Mouse (Mus musculus) intestine, embryonic 16.5 days (tissue): Measurements from ENCODE around the gene Tenm2. TPM values are rescaled to one million over a fixed set of nuclear protein-coding genes. Genes with fewer than 3 reads are reported as not detected.

ENCODE experiments used
- ATAC-seq: fragments of 200-750 bp; cut with Nextera tagmentation; 2 replicates; pipeline ENCODE4 v1.8.0; 2017; ENCODE audit warnings: moderate TSS enrichment, moderate library complexity
- H3K27ac ChIP-seq: fragments of 300-500 bp; sonication (generic); 2 replicates; pipeline ENCODE4 v1.5.1; 2014; ENCODE audit warnings: mild to moderate bottlenecking, low read length
- H3K27me3 ChIP-seq: fragments of 300-500 bp; sonication (generic); replicated peaks from 2 replicates; pipeline ENCODE4 v1.6.1; 2014; ENCODE audit warnings: low read length, control low read depth, mixed read lengths; ENCODE audit not compliant: control insufficient read depth, insufficient read depth
- H3K36me3 ChIP-seq: fragments of 300-500 bp; sonication (generic); 2 replicates; pipeline ENCODE4 v1.6.1; 2014; ENCODE audit warnings: low read length, control low read depth; ENCODE audit not compliant: control insufficient read depth, insufficient read depth
- H3K4me1 ChIP-seq: fragments of 300-500 bp; sonication (generic); 2 replicates; pipeline ENCODE4 v1.6.1; 2014; ENCODE audit warnings: low read length, control low read depth, mixed read lengths; ENCODE audit not compliant: control insufficient read depth, insufficient read depth
- H3K4me2 ChIP-seq: fragments of 300-500 bp; sonication (generic); 2 replicates; pipeline ENCODE4 v1.6.1; 2014; ENCODE audit warnings: low read depth, low read length, control low read depth
- H3K4me3 ChIP-seq: fragments of 300-500 bp; sonication (generic); 2 replicates; pipeline ENCODE4 v1.5.1; 2014; ENCODE audit warnings: mild to moderate bottlenecking, low read length
- H3K9ac ChIP-seq: fragments of 300-500 bp; sonication (generic); 2 replicates; pipeline ENCODE4 v1.6.1; 2014; ENCODE audit warnings: low read depth, low read length
- H3K9me3 ChIP-seq: fragments of 300-500 bp; sonication (generic); 2 replicates; pipeline ENCODE4 v1.6.1; 2016; ENCODE audit warnings: low read length, control low read depth; ENCODE audit not compliant: control insufficient read depth
- WGBS: fragments of 180-500 bp; shearing (Covaris S2); extraction: QIAGEN DNeasy Blood & Tissue Kit; methylation state at CpG from one replicate; pipeline ENCODE4 v1.1.7; 2014; 5-methylcytosine and 5-hydroxymethylcytosine counted together
- polyA plus RNA-seq: library from polyadenylated mRNA; unstranded; fragments of >200 nt; fragmentation: Nextera tagmentation; extraction: Ambion mirVana; gene quantifications from 2 replicates; pipeline ENCODE4 v1.2.1, GENCODE M21; 2015

The Tenm2 gene
- polyA plus RNA-seq, 1 experiment from 2014 or later, result 0.70 TPM

DNA sequence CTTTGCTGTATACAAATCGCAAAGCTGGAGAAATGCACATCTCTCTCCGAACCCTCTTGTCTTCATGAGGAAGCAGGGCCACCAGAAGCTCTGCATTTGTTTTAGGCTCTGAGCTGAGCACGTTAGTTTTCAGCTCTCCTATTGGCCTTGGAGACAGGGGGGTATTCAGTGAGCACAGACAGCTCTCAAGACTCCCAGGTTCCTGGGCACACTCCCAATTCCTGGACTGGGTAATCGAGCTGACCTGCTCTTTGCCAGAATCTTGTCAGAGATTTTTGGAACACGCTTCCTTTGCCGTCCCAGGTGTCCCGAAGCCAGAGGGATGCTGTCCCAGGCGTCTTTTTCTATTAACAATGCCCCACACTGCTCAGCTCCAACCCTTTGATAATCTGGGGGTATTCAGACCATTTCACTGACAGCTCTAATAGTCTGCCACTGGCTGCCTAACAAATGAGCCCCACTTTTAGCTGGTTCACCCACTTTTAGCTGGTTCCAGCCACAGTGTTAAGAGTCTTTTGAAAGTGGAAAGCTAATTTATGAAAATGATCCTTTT lies 1161.7 kb downstream of the Tenm2 start:
- Histone ChIP-seq H3K36me3 (no peaks in the 10 kb centered on the region), H3K4me2 (no peak overlapping the region), H3K9me3 (no peaks in the 10 kb centered on the region), H3K27me3 (no peaks in the 10 kb centered on the region), H3K4me1 (no peaks in the 10 kb centered on the region), H3K4me3 (no peak overlapping the region), H3K9ac (no peak overlapping the region), H3K27ac (no peak overlapping the region)
- WGBS, result 68% methylated on average over 8 of the region's 8 CpGs
- no peak for ATAC-seq

DNA sequence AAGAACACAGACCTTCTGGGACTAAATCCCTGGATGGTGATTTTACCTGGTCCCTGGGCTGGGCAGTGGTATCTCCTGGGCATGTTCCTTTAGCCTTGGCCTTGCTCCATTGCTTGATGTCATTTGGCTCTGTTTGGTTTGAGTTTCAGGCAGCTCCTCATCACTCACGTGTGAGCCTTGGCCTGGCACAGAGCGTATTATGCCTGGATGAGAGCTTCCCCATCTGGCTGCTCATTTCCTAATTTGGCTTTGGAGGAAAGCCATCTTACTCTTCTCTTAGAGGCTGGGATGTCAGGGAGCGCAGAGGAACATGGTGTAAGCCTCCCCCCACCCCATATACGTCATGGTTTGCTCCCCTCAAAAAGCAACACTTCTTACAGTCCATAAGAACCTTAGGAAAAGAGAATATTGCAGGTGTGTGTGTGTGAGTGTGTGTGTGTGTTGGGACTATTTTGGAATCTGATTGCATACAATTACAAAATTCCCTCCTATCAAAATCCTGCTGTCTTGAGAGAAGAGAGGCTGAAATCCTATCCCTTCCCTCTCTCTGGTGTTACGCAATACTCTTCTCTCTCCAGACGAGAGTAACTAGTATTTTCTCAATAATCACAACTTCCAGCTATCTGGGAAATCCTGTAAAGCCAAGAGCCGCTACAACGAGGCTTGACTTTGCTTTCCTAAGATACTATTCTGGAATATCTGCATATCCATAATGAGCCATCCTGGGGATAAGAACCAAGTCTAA lies 1162.5 kb downstream of the Tenm2 start:
- no peak overlapping the region for H3K9ac ChIP-seq
- H3K9me3 ChIP-seq, result no peaks in the 10 kb centered on the region
- no peaks in the 10 kb centered on the region for H3K27me3 ChIP-seq
- H3K4me2 ChIP-seq, result no peak overlapping the region
- H3K4me3 ChIP-seq, result no peak overlapping the region
- H3K4me1 ChIP-seq, result no peaks in the 10 kb centered on the region
- no peaks in the 10 kb centered on the region for H3K36me3 ChIP-seq
- 71% methylated on average over 8 of the region's 8 CpGs for WGBS
- no peak overlapping the region for H3K27ac ChIP-seq
- ATAC-seq, result no peak

DNA sequence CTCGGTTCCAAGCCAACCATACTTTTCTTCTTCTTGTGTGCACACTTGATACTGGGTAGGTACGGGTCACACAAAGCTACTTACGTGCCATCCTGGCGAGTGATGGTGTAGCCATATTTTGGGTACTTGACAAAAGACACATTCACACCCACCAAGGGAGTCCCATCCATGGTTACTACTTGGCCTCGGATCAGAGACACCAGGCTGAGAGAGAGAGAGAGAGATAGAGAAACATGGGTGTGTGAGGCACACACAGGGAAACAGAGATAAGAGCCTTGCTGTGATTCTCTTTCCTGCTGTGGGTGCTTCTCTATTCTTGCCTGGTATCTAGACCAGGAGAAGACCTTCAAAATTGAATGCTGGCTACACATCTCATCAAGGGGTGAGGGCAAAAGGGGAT lies 1163.1 kb downstream of the Tenm2 start:
- H3K27ac ChIP-seq, result no peak overlapping the region
- H3K4me3 ChIP-seq, result no peak overlapping the region
- no peaks in the 10 kb centered on the region for H3K36me3 ChIP-seq
- H3K9ac ChIP-seq, result no peak overlapping the region
- no peaks in the 10 kb centered on the region for H3K9me3 ChIP-seq
- no peaks in the 10 kb centered on the region for H3K4me1 ChIP-seq
- no peak for ATAC-seq
- H3K27me3 ChIP-seq, result no peaks in the 10 kb centered on the region
- no peak overlapping the region for H3K4me2 ChIP-seq
- 87% methylated on average over 5 of the region's 5 CpGs for WGBS

DNA sequence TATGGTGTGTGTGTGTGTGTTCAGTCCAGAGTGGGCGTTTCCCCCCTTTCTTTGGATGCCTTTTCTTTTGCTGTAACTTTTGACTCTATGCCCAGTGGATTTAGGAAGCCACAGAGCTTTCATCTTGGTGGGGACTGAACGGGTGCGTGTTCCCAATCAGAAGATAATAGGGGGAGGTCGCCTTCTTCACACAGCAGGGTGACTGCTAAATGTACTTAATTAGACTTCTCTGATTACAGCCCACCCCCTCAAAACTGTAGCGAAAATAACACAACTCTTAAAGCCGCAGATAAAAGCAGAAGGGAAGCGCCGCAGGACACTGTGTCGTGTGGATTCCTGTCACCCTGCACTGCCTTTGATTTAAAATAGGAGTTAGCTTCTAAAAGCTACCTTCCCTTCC lies 1163.7 kb downstream of the Tenm2 start:
- Histone ChIP-seq H3K27ac (no peak overlapping the region), H3K4me1 (no peaks in the 10 kb centered on the region), H3K4me3 (no peak overlapping the region), H3K36me3 (no peaks in the 10 kb centered on the region), H3K4me2 (no peak overlapping the region), H3K27me3 (no peaks in the 10 kb centered on the region), H3K9me3 (no peaks in the 10 kb centered on the region), H3K9ac (no peak overlapping the region)
- 68% methylated on average over 9 of the region's 9 CpGs for WGBS
- ATAC-seq, result no peak

DNA sequence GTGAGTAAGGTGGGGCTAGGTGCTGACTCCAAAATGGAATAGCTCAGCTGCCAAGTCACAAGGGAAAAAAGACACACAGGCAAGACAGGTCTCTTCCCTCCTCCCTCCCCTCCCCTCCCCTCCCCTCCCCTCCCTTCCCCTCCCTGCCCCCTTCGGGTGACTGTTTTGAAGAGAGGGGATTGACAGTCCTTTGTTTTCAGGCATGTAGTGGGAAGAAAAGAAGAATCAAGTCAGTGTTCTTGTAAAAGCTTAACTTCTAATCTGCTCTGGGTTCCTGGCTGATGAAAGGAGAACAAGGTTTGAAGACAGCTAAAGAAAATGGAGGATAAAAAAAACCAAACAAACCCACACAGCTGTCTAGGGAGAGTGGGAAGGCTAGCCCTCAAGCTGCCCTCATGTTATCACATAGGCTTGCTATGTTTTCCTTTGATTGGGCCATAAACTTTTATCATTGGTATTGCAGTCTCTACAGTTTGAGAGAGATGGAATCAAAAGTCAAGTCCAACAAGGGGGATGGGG lies 1176.4 kb downstream of the Tenm2 start:
- H3K4me2 ChIP-seq, result no peak overlapping the region
- H3K9ac ChIP-seq, result no peak overlapping the region
- no peak for ATAC-seq
- no peak overlapping the region for H3K27ac ChIP-seq
- H3K36me3 ChIP-seq, result no peaks in the 10 kb centered on the region
- no peaks in the 10 kb centered on the region for H3K9me3 ChIP-seq
- H3K4me1 ChIP-seq, result no peaks in the 10 kb centered on the region
- no CpG with 5 or more reads among the region's 1 CpGs for WGBS
- no peak overlapping the region for H3K4me3 ChIP-seq
- no peaks in the 10 kb centered on the region for H3K27me3 ChIP-seq

DNA sequence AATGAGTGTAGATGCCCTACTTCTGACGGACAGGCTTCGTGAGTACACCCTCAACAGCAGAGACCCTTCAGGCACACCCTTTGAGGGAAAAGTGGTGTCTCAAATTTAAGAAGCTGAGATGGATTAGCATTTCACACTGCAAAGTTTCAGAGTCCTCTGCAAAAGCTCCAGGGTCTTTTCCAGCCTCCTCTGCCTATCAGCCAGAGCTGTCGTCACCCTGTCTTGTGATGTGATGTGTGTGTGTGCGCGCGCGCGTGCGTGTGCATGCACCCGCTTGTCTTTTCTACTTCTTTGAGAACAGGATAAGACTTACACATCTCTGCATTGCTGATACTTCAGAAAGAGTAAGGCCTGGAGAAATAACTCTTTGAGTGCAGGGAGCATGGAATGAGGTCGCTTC lies 1179.2 kb downstream of the Tenm2 start:
- Histone ChIP-seq H3K9ac (no peak overlapping the region), H3K4me1 (no peaks in the 10 kb centered on the region), H3K9me3 (no peaks in the 10 kb centered on the region), H3K4me2 (no peak overlapping the region), H3K36me3 (no peaks in the 10 kb centered on the region), H3K27me3 (no peaks in the 10 kb centered on the region), H3K4me3 (no peak overlapping the region), H3K27ac (no peak overlapping the region)
- ATAC-seq, result no peak
- WGBS, result 89% methylated on average over 11 of the region's 11 CpGs

DNA sequence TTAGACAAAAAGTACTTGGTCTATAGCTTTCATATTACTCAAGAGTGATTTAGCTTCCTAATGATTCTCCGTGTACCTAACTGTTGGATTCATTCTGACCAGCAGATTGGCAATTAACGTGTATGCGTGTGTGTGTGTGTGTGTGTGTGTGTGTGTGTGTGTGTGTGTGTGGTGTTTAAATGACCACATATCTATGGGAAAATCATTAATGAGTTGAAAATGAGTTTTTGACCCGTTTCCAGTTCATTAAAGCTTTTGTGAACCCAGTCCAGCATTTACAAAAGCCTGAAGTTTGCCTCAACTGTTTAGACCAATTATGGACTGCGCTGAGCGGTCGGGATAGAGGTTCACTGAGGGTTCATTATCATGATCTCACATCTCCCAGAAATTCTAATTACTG lies 1181.4 kb downstream of the Tenm2 start:
- Histone ChIP-seq H3K9ac (no peak overlapping the region), H3K36me3 (no peaks in the 10 kb centered on the region), H3K4me1 (no peaks in the 10 kb centered on the region), H3K27ac (no peak overlapping the region), H3K9me3 (no peaks in the 10 kb centered on the region), H3K4me3 (no peak overlapping the region), H3K27me3 (no peaks in the 10 kb centered on the region), H3K4me2 (no peak overlapping the region)
- 84% methylated on average over 7 of the region's 7 CpGs for WGBS
- ATAC-seq, result no peak

DNA sequence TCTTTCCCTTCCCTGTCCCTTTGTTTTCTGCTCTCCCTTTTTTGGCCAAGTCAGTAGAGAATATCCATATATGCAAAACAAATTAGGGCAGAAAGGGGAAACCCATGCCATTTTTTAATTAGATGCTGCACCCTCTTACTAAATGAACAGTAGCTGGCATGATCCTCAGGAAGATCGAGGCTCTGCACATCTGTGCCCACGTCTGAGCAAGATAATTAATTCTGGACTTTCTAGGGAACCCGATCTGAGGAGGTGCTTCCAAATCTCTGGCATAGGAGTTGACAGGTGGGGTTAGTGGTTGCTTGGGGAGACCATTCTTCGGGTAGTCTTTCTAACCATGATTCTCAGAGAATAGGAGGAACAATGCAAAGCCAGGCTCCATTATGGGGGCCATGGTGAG lies 1182.3 kb downstream of the Tenm2 start:
- Histone ChIP-seq H3K4me3 (no peak overlapping the region), H3K27me3 (no peaks in the 10 kb centered on the region), H3K4me2 (no peak overlapping the region), H3K27ac (no peak overlapping the region), H3K36me3 (no peaks in the 10 kb centered on the region), H3K9me3 (no peaks in the 10 kb centered on the region), H3K4me1 (no peaks in the 10 kb centered on the region), H3K9ac (no peak overlapping the region)
- 69% methylated on average over 4 of the region's 4 CpGs for WGBS
- ATAC-seq, result no peak

DNA sequence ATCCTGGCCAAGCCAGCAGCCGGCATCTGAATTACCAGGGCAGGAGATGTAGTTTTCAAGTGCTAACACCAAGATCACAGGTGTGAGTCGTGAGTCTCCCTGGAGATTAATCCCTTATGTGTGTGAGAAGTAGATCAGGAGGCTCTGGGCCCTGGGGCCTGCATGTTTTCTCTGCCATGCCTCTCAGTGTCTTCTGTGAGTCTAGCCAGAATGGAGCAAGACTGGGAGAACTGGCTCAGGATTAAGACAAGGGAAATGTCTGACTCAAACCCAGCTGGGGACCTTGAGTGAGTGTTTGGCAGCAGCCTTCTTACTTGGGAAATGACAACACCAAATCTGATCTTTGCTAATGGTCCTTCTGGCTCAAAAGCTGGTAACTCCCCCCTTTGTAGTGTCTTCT lies 1183.2 kb downstream of the Tenm2 start:
- H3K27ac ChIP-seq, result no peak overlapping the region
- 60% methylated on average over 2 of the region's 2 CpGs for WGBS
- no peaks in the 10 kb centered on the region for H3K9me3 ChIP-seq
- no peaks in the 10 kb centered on the region for H3K36me3 ChIP-seq
- H3K9ac ChIP-seq, result no peak overlapping the region
- ATAC-seq, result no peak
- no peak overlapping the region for H3K4me2 ChIP-seq
- no peaks in the 10 kb centered on the region for H3K4me1 ChIP-seq
- no peaks in the 10 kb centered on the region for H3K27me3 ChIP-seq
- no peak overlapping the region for H3K4me3 ChIP-seq

DNA sequence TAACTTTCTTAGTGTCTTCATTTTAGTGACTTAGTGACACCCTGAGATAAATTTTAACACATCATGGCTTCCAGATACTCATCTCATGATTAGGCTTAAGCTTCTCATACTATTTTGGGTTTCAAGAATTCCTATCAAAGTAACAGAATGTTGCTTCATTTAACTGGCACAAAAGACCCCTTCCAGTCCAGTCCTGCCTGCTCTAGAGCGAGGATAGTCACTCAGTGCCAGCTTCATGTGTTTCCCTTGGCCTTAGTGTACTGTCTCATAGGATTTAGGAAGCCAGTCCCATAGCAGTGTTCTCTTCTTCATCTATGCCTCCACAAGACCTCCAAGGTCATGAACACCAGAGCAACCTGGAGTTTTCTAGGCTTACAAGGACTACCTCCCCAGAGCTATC lies 1183.7 kb downstream of the Tenm2 start:
- Histone ChIP-seq H3K36me3 (no peaks in the 10 kb centered on the region), H3K27ac (no peak overlapping the region)
- 93% methylated on average over 1 of the region's 1 CpGs for WGBS

More for the DNA sequence above, 1183.7 kb downstream of the Tenm2 start:
- Histone ChIP-seq H3K27me3 (no peaks in the 10 kb centered on the region), H3K4me1 (no peaks in the 10 kb centered on the region), H3K4me2 (no peak overlapping the region), H3K9me3 (no peaks in the 10 kb centered on the region), H3K4me3 (no peak overlapping the region), H3K9ac (no peak overlapping the region)
- no peak for ATAC-seq
